Mouse (Mus musculus) liver, embryonic 12.5 days (tissue): Measurements from ENCODE around the gene Ercc2. TPM values are rescaled to one million over a fixed set of nuclear protein-coding genes. Genes with fewer than 3 reads are reported as not detected.

Experiments used
- ATAC-seq: fragments of 200-750 bp; cut with Nextera tagmentation; 2 replicates; pipeline ENCODE4 v1.8.0; 2017; ENCODE audit warnings: moderate number of reproducible peaks, mild to moderate bottlenecking, moderate library complexity
- H3K27ac ChIP-seq: fragments of 300-500 bp; sonication (generic); 2 replicates; pipeline ENCODE4 v1.5.1; 2016; ENCODE audit warnings: mild to moderate bottlenecking
- H3K27me3 ChIP-seq: fragments of 300-500 bp; sonication (generic); replicated peaks from 2 replicates; pipeline ENCODE4 v1.6.1; 2016; ENCODE audit warnings: mild to moderate bottlenecking, moderate library complexity
- H3K36me3 ChIP-seq: fragments of 300-500 bp; sonication (generic); 2 replicates; pipeline ENCODE4 v1.6.1; 2016; ENCODE audit warnings: mild to moderate bottlenecking, moderate library complexity
- H3K4me1 ChIP-seq: fragments of 300-500 bp; sonication (generic); 2 replicates; pipeline ENCODE4 v1.6.1; 2016
- H3K4me2 ChIP-seq: fragments of 300-500 bp; sonication (generic); 2 replicates; pipeline ENCODE4 v1.6.1; 2016; ENCODE audit warnings: mild to moderate bottlenecking, moderate library complexity
- H3K4me3 ChIP-seq: fragments of 300-500 bp; sonication (generic); 2 replicates; pipeline ENCODE4 v1.5.1; 2016; ENCODE audit warnings: mild to moderate bottlenecking, moderate library complexity
- H3K9ac ChIP-seq: fragments of 300-500 bp; sonication (generic); 2 replicates; pipeline ENCODE4 v1.6.1; 2016; ENCODE audit warnings: mild to moderate bottlenecking, moderate library complexity
- H3K9me3 ChIP-seq: fragments of 300-500 bp; sonication (generic); replicated peaks from 2 replicates; pipeline ENCODE4 v1.6.1; 2016; ENCODE audit warnings: mild to moderate bottlenecking, moderate library complexity
- WGBS: fragments of 180-500 bp; shearing (Covaris S2); methylation state at CpG from one replicate; pipeline ENCODE4 v1.1.7; 2016; ENCODE audit not compliant: insufficient replicate concordance; 5-methylcytosine and 5-hydroxymethylcytosine counted together
- polyA plus RNA-seq: library from polyadenylated mRNA; unstranded; fragments of >200 nt; fragmentation: Nextera tagmentation; extraction: Ambion mirVana; gene quantifications from 2 replicates; pipeline ENCODE4 v1.2.1, GENCODE M21; 2016

Ercc2 gene
- polyA plus RNA-seq, 1 experiment from 2014 or later, result 10.9 TPM

GRCm38 (mm10) chr7:19388699-19389413 is 7.0 kb downstream of the Ercc2 start:
- ATAC-seq, result no peak

DNA sequence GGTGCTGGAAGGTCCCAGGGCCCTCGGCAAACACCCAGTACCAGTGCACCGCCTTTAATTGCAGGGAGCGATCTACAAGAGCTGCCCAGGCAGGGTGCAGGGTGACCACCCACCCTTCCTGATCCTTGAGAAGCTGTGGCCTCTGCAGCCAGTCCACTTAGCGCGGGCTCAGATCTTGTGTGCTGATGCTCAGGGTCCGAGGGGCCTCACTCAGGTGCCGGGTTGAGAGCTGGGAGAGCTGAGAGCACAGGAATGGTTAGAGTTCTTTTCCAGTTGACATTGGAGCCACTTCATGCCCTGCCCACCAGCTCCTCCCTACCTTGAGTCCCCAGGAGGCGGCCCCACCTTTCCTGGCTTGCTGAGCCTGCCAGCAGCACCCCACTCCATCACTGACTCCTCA is 12.7 kb downstream of the Ercc2 start:
- Histone ChIP-seq H3K4me3 (no peak overlapping the region), H3K9ac (no peak overlapping the region), H3K27ac (no peak overlapping the region), H3K4me1 (peaks cover 4% of the 10 kb centered on the region), H3K4me2 (no peak overlapping the region), H3K9me3 (no peaks in the 10 kb centered on the region), H3K27me3 (peaks cover 12% of the 10 kb centered on the region), H3K36me3 (peaks cover 62% of the 10 kb centered on the region)
- WGBS, result 86% methylated on average over 8 of the region's 8 CpGs
- ATAC-seq, result no peak

More at GRCm38 (mm10) chr7:19388699-19389413, 7.0 kb downstream of the Ercc2 start:
- Histone ChIP-seq H3K36me3 (peaks cover 99% of the 10 kb centered on the region), H3K27me3 (no peaks in the 10 kb centered on the region), H3K4me3 (no peak overlapping the region), H3K4me1 (peaks cover 11% of the 10 kb centered on the region), H3K4me2 (no peak overlapping the region), H3K27ac (no peak overlapping the region), H3K9ac (no peak overlapping the region), H3K9me3 (no peaks in the 10 kb centered on the region)
- WGBS, result 80% methylated on average over 10 of the region's 10 CpGs

DNA sequence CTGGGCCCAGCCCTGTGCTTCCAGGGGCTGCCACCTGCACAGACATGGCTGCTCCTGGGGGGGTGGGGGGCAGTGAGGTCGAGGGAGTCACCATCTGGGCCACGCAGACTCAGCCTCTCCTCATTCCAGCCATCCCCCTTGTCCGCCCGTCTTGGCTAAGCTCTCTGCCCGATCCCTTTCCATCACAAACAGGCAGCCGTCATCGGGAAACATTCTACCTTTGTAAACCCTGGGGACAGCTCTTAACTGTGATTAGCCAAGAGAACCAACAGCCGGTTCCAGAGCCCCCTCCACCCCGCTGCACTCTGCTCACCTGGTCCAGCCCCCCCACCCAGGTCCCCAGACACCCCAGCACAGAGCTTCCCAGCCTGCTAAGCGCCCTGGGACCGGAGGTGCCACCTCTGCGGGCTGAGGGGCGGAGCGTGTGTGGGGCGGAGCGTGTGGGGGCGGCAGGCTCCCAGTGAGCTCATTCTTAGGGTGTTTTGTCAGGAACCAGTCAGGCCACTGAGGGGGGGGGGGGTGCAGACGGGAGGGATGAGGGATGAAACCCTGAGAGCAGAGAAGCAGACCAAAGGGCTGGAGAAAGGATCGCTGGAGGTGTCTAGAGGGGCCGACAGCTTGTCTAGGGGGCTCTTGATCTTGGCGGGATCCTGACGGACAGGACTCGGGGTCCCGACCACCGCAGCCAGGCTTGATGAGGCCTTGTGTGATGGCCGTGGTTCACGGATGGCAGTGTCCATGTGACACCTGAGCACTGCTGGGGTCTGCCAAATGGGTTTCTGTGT is 17.9 kb downstream of the Ercc2 start:
- no peak overlapping the region for H3K27ac ChIP-seq
- ATAC-seq, result no peak
- H3K27me3 ChIP-seq, result peaks cover 64% of the 10 kb centered on the region

DNA sequence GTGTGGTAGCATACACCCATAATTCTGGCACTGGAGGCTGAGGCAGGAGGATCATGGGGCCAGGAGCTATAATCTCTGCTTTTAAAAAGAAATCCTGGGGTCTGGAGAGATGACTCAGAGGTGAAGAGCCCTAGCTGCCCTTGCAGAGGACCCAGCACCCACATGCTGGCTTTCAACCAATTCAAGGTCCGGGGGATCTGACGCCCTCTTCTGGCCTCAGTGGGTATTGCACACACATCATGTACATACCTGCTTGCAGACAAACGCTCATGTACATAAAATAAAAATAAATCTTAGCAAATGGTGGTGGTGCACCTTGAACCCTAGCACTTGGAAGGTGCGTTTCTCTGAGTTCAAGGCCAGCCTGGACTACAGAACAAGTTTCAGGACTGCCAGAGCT is 19.1 kb downstream of the Ercc2 start:
- Histone ChIP-seq H3K27ac (no peak overlapping the region), H3K36me3 (no peaks in the 10 kb centered on the region), H3K4me1 (peaks cover 30% of the 10 kb centered on the region), H3K9me3 (peaks cover 11% of the 10 kb centered on the region), H3K9ac (no peak overlapping the region), H3K4me2 (no peak overlapping the region), H3K27me3 (peaks cover 72% of the 10 kb centered on the region), H3K4me3 (no peak overlapping the region)
- WGBS, result 62% methylated on average over 4 of the region's 4 CpGs
- no peak for ATAC-seq

More for the DNA sequence above, 17.9 kb downstream of the Ercc2 start:
- H3K4me2 ChIP-seq, result peak overlapping the region; percentile 66
- WGBS, result 7% methylated on average over 27 of the region's 27 CpGs
- peak overlapping the region; percentile 38 for H3K4me3 ChIP-seq
- H3K36me3 ChIP-seq, result peaks cover 11% of the 10 kb centered on the region
- 0 out of 2 replicates have a peak overlapping the region, but pooled peaks have one; percentile 4 for H3K9ac ChIP-seq
- H3K4me1 ChIP-seq, result peaks cover 24% of the 10 kb centered on the region
- H3K9me3 ChIP-seq, result peaks cover 11% of the 10 kb centered on the region

GRCm38 (mm10) chr7:19402535-19403112 is 20.8 kb downstream of the Ercc2 start:
- Histone ChIP-seq H3K27ac (no peak overlapping the region), H3K27me3 (peaks cover 81% of the 10 kb centered on the region), H3K4me1 (peaks cover 31% of the 10 kb centered on the region), H3K4me3 (no peak overlapping the region), H3K4me2 (no peak overlapping the region), H3K9me3 (peaks cover 11% of the 10 kb centered on the region), H3K9ac (no peak overlapping the region), H3K36me3 (no peaks in the 10 kb centered on the region)
- ATAC-seq, result no peak
- 70% methylated on average over 9 of the region's 9 CpGs for WGBS

- Histone ChIP-seq H3K27ac (no peak within 1 kb of the TSS), H3K27me3 (peaks cover 76% of the 10 kb centered on the region), H3K9ac (peak within 1 kb of the TSS; percentile 67), H3K36me3 (no peaks in the 10 kb centered on the region), H3K4me3 (peak within 1 kb of the TSS; percentile 62), H3K4me2 (peak within 1 kb of the TSS; percentile 94), H3K4me1 (peaks cover 31% of the 10 kb centered on the region), H3K9me3 (peaks cover 11% of the 10 kb centered on the region)
- peak; percentile 76 for ATAC-seq
- WGBS, result 1% methylated on average over 62 of the region's 62 CpGs
Observed at GRCm38 (mm10) chr7:19403731-19404296, 22.0 kb downstream of the Ercc2 start, which contains the start of gene Klc3. TSS of gene Klc3 (minus strand) at chr7:19404104.

GRCm38 (mm10) chr7:19404476-19404875 is 22.7 kb downstream of the Ercc2 start, which contains the start of gene Ckm:
TSS of gene Ckm (plus strand) at chr7:19404776.
- no peak for ATAC-seq
- peaks cover 27% of the 10 kb centered on the region for H3K4me1 ChIP-seq
- H3K27ac ChIP-seq, result no peak within 1 kb of the TSS
- WGBS, result 45% methylated on average over 7 of the region's 7 CpGs
- peaks cover 72% of the 10 kb centered on the region for H3K27me3 ChIP-seq
- peak within 1 kb of the TSS; percentile 62 for H3K4me3 ChIP-seq
- H3K4me2 ChIP-seq, result peak within 1 kb of the TSS; percentile 94
- no peaks in the 10 kb centered on the region for H3K36me3 ChIP-seq
- H3K9me3 ChIP-seq, result peaks cover 11% of the 10 kb centered on the region
- peak within 1 kb of the TSS; percentile 67 for H3K9ac ChIP-seq

DNA sequence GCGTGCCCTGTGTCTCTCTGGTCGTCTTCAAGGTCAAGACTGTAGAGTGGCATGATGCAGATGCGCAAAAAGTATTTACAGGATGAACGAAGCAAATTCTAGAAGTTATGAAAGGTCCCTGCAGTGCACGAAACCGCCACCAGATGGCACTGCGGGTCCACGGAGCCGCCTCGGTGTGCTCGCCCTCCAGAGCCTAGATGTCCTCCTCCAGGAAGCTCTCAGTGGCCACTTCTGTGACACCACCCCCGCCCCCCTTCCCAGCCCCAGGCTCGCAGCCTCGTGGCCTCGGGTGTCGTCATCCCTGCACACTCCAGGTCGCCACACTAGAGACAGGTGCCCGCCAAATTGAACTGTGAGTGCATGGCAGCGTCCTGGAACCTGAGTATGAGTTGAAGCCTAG is 23.6 kb downstream of the Ercc2 start:
- Histone ChIP-seq H3K4me1 (peaks cover 21% of the 10 kb centered on the region), H3K9ac (no peak overlapping the region), H3K4me3 (no peak overlapping the region), H3K36me3 (no peaks in the 10 kb centered on the region), H3K9me3 (peaks cover 11% of the 10 kb centered on the region), H3K4me2 (peak overlapping the region; percentile 44), H3K27ac (no peak overlapping the region), H3K27me3 (peaks cover 70% of the 10 kb centered on the region)
- ATAC-seq, result peak; percentile 50
- 3% methylated on average over 19 of the region's 19 CpGs for WGBS

DNA sequence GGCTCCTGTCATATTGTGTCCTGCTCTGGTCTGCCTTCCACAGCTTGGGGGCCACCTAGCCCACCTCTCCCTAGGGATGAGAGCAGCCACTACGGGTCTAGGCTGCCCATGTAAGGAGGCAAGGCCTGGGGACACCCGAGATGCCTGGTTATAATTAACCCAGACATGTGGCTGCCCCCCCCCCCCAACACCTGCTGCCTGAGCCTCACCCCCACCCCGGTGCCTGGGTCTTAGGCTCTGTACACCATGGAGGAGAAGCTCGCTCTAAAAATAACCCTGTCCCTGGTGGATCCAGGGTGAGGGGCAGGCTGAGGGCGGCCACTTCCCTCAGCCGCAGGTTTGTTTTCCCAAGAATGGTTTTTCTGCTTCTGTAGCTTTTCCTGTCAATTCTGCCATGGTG is 27.9 kb downstream of the Ercc2 start:
- WGBS, result 44% methylated on average over 6 of the region's 6 CpGs
- peaks cover 6% of the 10 kb centered on the region; the same call in 1 of the 2 replicates for H3K9me3 ChIP-seq

DNA sequence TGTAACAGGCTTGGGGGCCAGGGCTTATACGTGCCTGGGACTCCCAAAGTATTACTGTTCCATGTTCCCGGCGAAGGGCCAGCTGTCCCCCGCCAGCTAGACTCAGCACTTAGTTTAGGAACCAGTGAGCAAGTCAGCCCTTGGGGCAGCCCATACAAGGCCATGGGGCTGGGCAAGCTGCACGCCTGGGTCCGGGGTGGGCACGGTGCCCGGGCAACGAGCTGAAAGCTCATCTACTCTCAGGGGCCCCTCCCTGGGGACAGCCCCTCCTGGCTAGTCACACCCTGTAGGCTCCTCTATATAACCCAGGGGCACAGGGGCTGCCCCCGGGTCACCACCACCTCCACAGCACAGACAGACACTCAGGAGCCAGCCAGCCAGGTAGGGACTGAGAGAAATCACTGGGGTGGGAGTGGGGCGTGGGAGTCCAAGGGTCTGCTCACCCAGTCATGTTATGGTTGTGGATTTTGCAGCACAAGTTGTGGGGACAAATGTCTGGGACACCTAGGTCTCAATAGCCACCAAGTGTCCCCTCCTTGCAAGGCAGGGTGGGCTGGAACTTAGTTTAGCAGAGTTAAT is 29.0 kb downstream of the Ercc2 start:
- Histone ChIP-seq H3K9me3 (peaks cover 6% of the 10 kb centered on the region; the same call in 1 of the 2 replicates), H3K4me2 (no peak overlapping the region), H3K9ac (no peak overlapping the region), H3K4me1 (peaks cover 2% of the 10 kb centered on the region; the same call in 1 of the 2 replicates), H3K27ac (no peak overlapping the region), H3K36me3 (no peaks in the 10 kb centered on the region), H3K4me3 (no peak overlapping the region), H3K27me3 (peaks cover 54% of the 10 kb centered on the region)
- no peak for ATAC-seq
- WGBS, result 62% methylated on average over 11 of the region's 11 CpGs

More for the DNA sequence above, 27.9 kb downstream of the Ercc2 start:
- peaks cover 49% of the 10 kb centered on the region for H3K27me3 ChIP-seq
- H3K4me2 ChIP-seq, result no peak overlapping the region
- no peak overlapping the region for H3K27ac ChIP-seq
- H3K9ac ChIP-seq, result no peak overlapping the region
- H3K36me3 ChIP-seq, result no peaks in the 10 kb centered on the region
- H3K4me3 ChIP-seq, result no peak overlapping the region
- no peak for ATAC-seq
- peaks cover 6% of the 10 kb centered on the region; the same call in 1 of the 2 replicates for H3K4me1 ChIP-seq

- no peak for ATAC-seq
- WGBS, result 64% methylated on average over 5 of the region's 5 CpGs
- no peak overlapping the region for H3K9ac ChIP-seq
- peaks cover 6% of the 10 kb centered on the region; the same call in 1 of the 2 replicates for H3K9me3 ChIP-seq
- H3K27ac ChIP-seq, result no peak overlapping the region
- H3K27me3 ChIP-seq, result peaks cover 54% of the 10 kb centered on the region
- H3K36me3 ChIP-seq, result no peaks in the 10 kb centered on the region
- no peak overlapping the region for H3K4me2 ChIP-seq
- H3K4me1 ChIP-seq, result no peaks in the 10 kb centered on the region
- H3K4me3 ChIP-seq, result no peak overlapping the region
Observed at GRCm38 (mm10) chr7:19411783-19412182, 30.0 kb downstream of the Ercc2 start.
